In the genomic region with DNA sequence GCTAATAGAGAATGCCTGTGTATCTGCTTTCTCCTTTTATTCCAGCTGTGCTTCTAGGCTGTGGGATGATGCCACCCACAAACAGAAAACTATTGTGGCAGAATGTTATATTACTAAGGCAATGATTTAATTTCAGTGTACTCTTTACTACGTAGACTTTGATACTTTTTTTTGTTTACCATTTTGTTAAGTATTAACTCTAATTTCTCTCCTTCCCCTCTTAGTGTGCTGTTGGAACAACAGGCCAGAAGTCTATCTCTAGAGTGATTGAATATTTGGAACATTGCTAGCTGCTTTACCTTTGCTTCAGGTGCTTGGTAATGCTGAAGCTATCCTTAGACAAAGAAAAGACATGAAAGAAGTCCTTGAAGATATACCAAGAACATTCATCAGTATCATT, we compare ENCODE assay signal across 24 mouse cellular contexts.
DNase-seq lines count a peak whose midpoint lies in the region; ATAC-seq and TF ChIP-seq lines count a peak whose summit lies in the region.
"Had no signal": no experiment of that assay in that cellular context is flagged by ENCODE, and none has a peak within 500 bp of the region (broad histone marks: within the 10 kb centered on the region; RNA-seq: fewer than 3 reads in every experiment).

No protein-coding gene starts in this region.

- H3K4me3 ChIP-seq in kidney, embryonic 14.5 days (ENCODE audit: low read length) = no peak overlapping the region
- H3K4me3 ChIP-seq in liver, adult 2 months (ENCODE audit: insufficient read depth, low read depth, low read length) = no peak overlapping the region
- H3K4me3 ChIP-seq in liver, embryonic 12.5 days = no peak overlapping the region
- H3K4me3 ChIP-seq in liver, embryonic 16.5 days (ENCODE audit: low read depth, low read length) = no peak overlapping the region
- H3K4me3 ChIP-seq in liver, embryonic 11.5 days (ENCODE audit: low read depth, low read length) = no peak overlapping the region
- no peak overlapping the region for H3K4me3 ChIP-seq in liver, postnatal 0 days (ENCODE audit: low read depth, low read length)
- H3K4me3 ChIP-seq: embryonic facial prominence, embryonic 13.5 days; embryonic facial prominence, embryonic 15.5 days; erythroblast, embryonic 14.5 days; forebrain, embryonic 10.5 days; forebrain, embryonic 12.5 days had no signal

- ATAC-seq in kidney, embryonic 14.5 days (ENCODE audit: low FRiP score, low TSS enrichment) = no peak
- no peak for ATAC-seq in liver, embryonic 12.5 days
- ATAC-seq in liver, embryonic 16.5 days (ENCODE audit: low read depth) = peak; percentile 16; the same call in 1 of the 2 replicates
- no peak for ATAC-seq in liver, embryonic 11.5 days (replicated peaks; ENCODE audit: low FRiP score)
- peak; percentile 78 for ATAC-seq in liver, postnatal 0 days
- ATAC-seq: forebrain, embryonic 14.5 days had no signal

- TF ChIP-seq EP300 in liver, postnatal 0 days (IDR thresholded peaks at IDR 0.05; ENCODE audit: low read depth) = no peak

- peak; percentile 27 for DNase-seq in kidney, adult 9 months
- peak; percentile 90 for DNase-seq in liver, adult 2 months (ENCODE audit: extremely low read depth, low read depth, low spot score)
- DNase-seq in liver, embryonic 11.5 days (ENCODE audit: low spot score) = no peak
- DNase-seq in liver, postnatal 0 days = no peak
- DNase-seq in heart, postnatal 36 days = no peak
- DNase-seq: adrenal gland, adult 2 months; adrenal gland, postnatal 10 days; adrenal gland, postnatal 25 days; cerebellum, adult 11 months; cerebellum, adult 18-20 months; cerebellum, adult 8-10 months; cerebellum, adult 9-11 months; cerebellum, postnatal 14 days; cerebellum, postnatal 36 days; embryo, embryonic 11 days had no signal

- H3K9me3 ChIP-seq in kidney, embryonic 14.5 days (ENCODE audit: control insufficient read depth, low read length) = no peaks in the 10 kb centered on the region
- no peaks in the 10 kb centered on the region for H3K9me3 ChIP-seq in liver, embryonic 12.5 days (replicated peaks)
- no peaks in the 10 kb centered on the region for H3K9me3 ChIP-seq in liver, embryonic 16.5 days (replicated peaks; ENCODE audit: control insufficient read depth, low read length)
- H3K9me3 ChIP-seq in liver, embryonic 11.5 days (ENCODE audit: control insufficient read depth, low read length) = no peaks in the 10 kb centered on the region
- H3K9me3 ChIP-seq in liver, postnatal 0 days (ENCODE audit: low read length) = no peaks in the 10 kb centered on the region
- H3K9me3 ChIP-seq: embryonic facial prominence, embryonic 13.5 days; embryonic facial prominence, embryonic 15.5 days; forebrain, embryonic 10.5 days; forebrain, embryonic 12.5 days had no signal

- peaks cover 62% of the 10 kb centered on the region for H3K36me3 ChIP-seq in kidney, embryonic 14.5 days (ENCODE audit: control insufficient read depth, insufficient read depth, low read length)
- peaks cover 41% of the 10 kb centered on the region for H3K36me3 ChIP-seq in liver, adult 2 months (ENCODE audit: control insufficient read depth, insufficient read depth, low read length)
- H3K36me3 ChIP-seq in liver, embryonic 12.5 days = peaks cover 84% of the 10 kb centered on the region
- peaks cover 50% of the 10 kb centered on the region for H3K36me3 ChIP-seq in liver, embryonic 16.5 days (ENCODE audit: control insufficient read depth, insufficient read depth)
- H3K36me3 ChIP-seq in liver, embryonic 11.5 days (ENCODE audit: control insufficient read depth, insufficient read depth, low read length) = peaks cover 32% of the 10 kb centered on the region
- H3K36me3 ChIP-seq in liver, postnatal 0 days (replicated peaks; ENCODE audit: insufficient read depth, low read length) = peaks cover 54% of the 10 kb centered on the region

- H3K4me2 ChIP-seq in kidney, embryonic 14.5 days (replicated peaks; ENCODE audit: low read depth, low read length) = no peak overlapping the region
- H3K4me2 ChIP-seq in liver, embryonic 12.5 days = no peak overlapping the region
- no peak overlapping the region for H3K4me2 ChIP-seq in liver, embryonic 16.5 days (ENCODE audit: low read depth, low read length)
- H3K4me2 ChIP-seq in liver, embryonic 11.5 days = no peak overlapping the region
- no peak overlapping the region for H3K4me2 ChIP-seq in liver, postnatal 0 days (ENCODE audit: low read depth, low read length)
- H3K4me2 ChIP-seq: embryonic facial prominence, embryonic 13.5 days; embryonic facial prominence, embryonic 15.5 days; forebrain, embryonic 12.5 days had no signal

- WGBS in kidney, embryonic 14.5 days = 90% methylated on average over 1 of the region's 1 CpGs
- 31% methylated on average over 1 of the region's 1 CpGs for WGBS in liver, adult 2 months
- WGBS in liver, embryonic 12.5 days (ENCODE audit: insufficient replicate concordance) = 91% methylated on average over 1 of the region's 1 CpGs
- WGBS in liver, embryonic 16.5 days (ENCODE audit: insufficient replicate concordance) = 84% methylated on average over 1 of the region's 1 CpGs
- WGBS in liver, embryonic 11.5 days = 85% methylated on average over 1 of the region's 1 CpGs
- 78% methylated on average over 1 of the region's 1 CpGs for WGBS in liver, postnatal 0 days (ENCODE audit: insufficient replicate concordance)

- H3K79me2 ChIP-seq in liver, adult 2 months (ENCODE audit: control insufficient read depth, insufficient read depth, low read length) = no peaks in the 10 kb centered on the region

- intact Hi-C loops in heart, postnatal 36 days (cut with DNase I) = no loop called here

- no peak overlapping the region for H3K27ac ChIP-seq in kidney, embryonic 14.5 days (ENCODE audit: low read depth, low read length)
- H3K27ac ChIP-seq in liver, adult 2 months (replicated peaks; ENCODE audit: insufficient read depth, low read depth, low read length) = peak overlapping the region; percentile 96
- H3K27ac ChIP-seq in liver, embryonic 12.5 days = no peak overlapping the region
- H3K27ac ChIP-seq in liver, embryonic 16.5 days (ENCODE audit: low read length) = no peak overlapping the region
- H3K27ac ChIP-seq in liver, embryonic 11.5 days (ENCODE audit: low read depth, low read length) = no peak overlapping the region
- peak overlapping the region; percentile 58 for H3K27ac ChIP-seq in liver, postnatal 0 days (ENCODE audit: low read depth)
- H3K27ac ChIP-seq: embryonic facial prominence, embryonic 13.5 days; embryonic facial prominence, embryonic 15.5 days; forebrain, embryonic 10.5 days; forebrain, embryonic 12.5 days had no signal

- no peak for TF ChIP-seq CTCF in liver, adult 2 months (IDR thresholded peaks at IDR 0.05; ENCODE audit: low read depth, low read length)
- no peak for TF ChIP-seq CTCF in liver, postnatal 0 days (IDR thresholded peaks at IDR 0.05; ENCODE audit: low read depth)

- H3K9ac ChIP-seq in kidney, embryonic 14.5 days (ENCODE audit: low read depth, low read length) = no peak overlapping the region
- peak overlapping the region; percentile 3; the same call in 1 of the 2 replicates for H3K9ac ChIP-seq in liver, adult 2 months (ENCODE audit: low read depth, low read length)
- H3K9ac ChIP-seq in liver, embryonic 12.5 days = no peak overlapping the region
- H3K9ac ChIP-seq in liver, embryonic 16.5 days (ENCODE audit: low read depth, low read length) = no peak overlapping the region
- no peak overlapping the region for H3K9ac ChIP-seq in liver, embryonic 11.5 days (ENCODE audit: low read depth, low read length)
- H3K9ac ChIP-seq in liver, postnatal 0 days (replicated peaks) = no peak overlapping the region
- H3K9ac ChIP-seq: embryonic facial prominence, embryonic 13.5 days; embryonic facial prominence, embryonic 15.5 days; forebrain, embryonic 12.5 days had no signal

- H3K27me3 ChIP-seq in kidney, embryonic 14.5 days (ENCODE audit: control insufficient read depth, insufficient read depth, low read length) = no peaks in the 10 kb centered on the region
- H3K27me3 ChIP-seq in liver, adult 2 months (ENCODE audit: control insufficient read depth, insufficient read depth, low read length) = no peaks in the 10 kb centered on the region
- no peaks in the 10 kb centered on the region for H3K27me3 ChIP-seq in liver, embryonic 12.5 days (replicated peaks)
- no peaks in the 10 kb centered on the region for H3K27me3 ChIP-seq in liver, embryonic 16.5 days (ENCODE audit: control insufficient read depth, insufficient read depth, low read depth, low read length)
- no peaks in the 10 kb centered on the region for H3K27me3 ChIP-seq in liver, embryonic 11.5 days (replicated peaks; ENCODE audit: control insufficient read depth, insufficient read depth, low read length)
- no peaks in the 10 kb centered on the region for H3K27me3 ChIP-seq in liver, postnatal 0 days (ENCODE audit: insufficient read depth, low read length)
- H3K27me3 ChIP-seq: embryonic facial prominence, embryonic 13.5 days; embryonic facial prominence, embryonic 15.5 days; forebrain, embryonic 12.5 days had no signal

- TF ChIP-seq POLR2A in liver, adult 2 months (IDR thresholded peaks at IDR 0.05; ENCODE audit: extremely low read depth, insufficient read depth, low read length) = no peak

- no peaks in the 10 kb centered on the region for H3K4me1 ChIP-seq in kidney, embryonic 14.5 days (ENCODE audit: control insufficient read depth, insufficient read depth, low read length)
- H3K4me1 ChIP-seq in liver, adult 2 months (ENCODE audit: control insufficient read depth, insufficient read depth, low read length) = peaks cover 20% of the 10 kb centered on the region
- H3K4me1 ChIP-seq in liver, embryonic 12.5 days = no peaks in the 10 kb centered on the region
- H3K4me1 ChIP-seq in liver, embryonic 16.5 days (ENCODE audit: control insufficient read depth, low read depth, low read length) = no peaks in the 10 kb centered on the region
- no peaks in the 10 kb centered on the region for H3K4me1 ChIP-seq in liver, embryonic 11.5 days (replicated peaks; ENCODE audit: control insufficient read depth, insufficient read depth, low read length)
- no peaks in the 10 kb centered on the region for H3K4me1 ChIP-seq in liver, postnatal 0 days (ENCODE audit: insufficient read depth)
- H3K4me1 ChIP-seq: embryonic facial prominence, embryonic 13.5 days; embryonic facial prominence, embryonic 15.5 days; forebrain, embryonic 10.5 days; forebrain, embryonic 12.5 days had no signal

Comparison
In these comparisons a context has a peak if more than half of its experiments do, and no peak if none do; other contexts are left out.
1. DNase-seq: peak in kidney, adult 9 months (single experiment) and liver, adult 2 months (single experiment); none in liver, embryonic 11.5 days (single experiment), liver, postnatal 0 days (single experiment) and heart, postnatal 36 days (0 of 2).
2. ATAC-seq: peak in liver, embryonic 16.5 days (single experiment) and liver, postnatal 0 days (single experiment); none in kidney, embryonic 14.5 days (single experiment), liver, embryonic 12.5 days (single experiment) and liver, embryonic 11.5 days (single experiment).
3. H3K27ac ChIP-seq: peak in liver, adult 2 months (single experiment) and liver, postnatal 0 days (single experiment); none in kidney, embryonic 14.5 days (single experiment), liver, embryonic 12.5 days (single experiment), liver, embryonic 16.5 days (single experiment) and liver, embryonic 11.5 days (single experiment).